Mouse (Mus musculus): ENCODE measurements at regions not wholly inside any gene's neighbourhood (a gene's known extent, or its start where the extent isn't known, plus 50 kb on each side); places are given as distances from the start of the nearest gene placed in this dataset.
A peak's percentile ranks its signal among the peaks of the same experiment; 100 is the strongest.

- Histone ChIP-seq H3K36me3 (ENCODE audit: control insufficient read depth, insufficient read depth, low read length) (no peaks in the 10 kb centered on the region), H3K4me3 (ENCODE audit: low read length) (no peak overlapping the region), H3K4me1 (ENCODE audit: control insufficient read depth, insufficient read depth, low read length) (no peaks in the 10 kb centered on the region), H3K27me3 (replicated peaks; ENCODE audit: control insufficient read depth, insufficient read depth, low read length) (no peaks in the 10 kb centered on the region), H3K4me2 (ENCODE audit: low read depth, low read length) (no peak overlapping the region), H3K27ac (ENCODE audit: low read length) (no peak overlapping the region), H3K9me3 (ENCODE audit: control insufficient read depth, low read length) (no peaks in the 10 kb centered on the region), H3K9ac (ENCODE audit: low read depth, low read length) (no peak overlapping the region)
- ATAC-seq: no peak
- WGBS: 89% methylated on average over 4 of the region's 4 CpGs
Measured at GRCm38 (mm10) chr9:74593970-74594369, 267.8 kb upstream of the Onecut1 start.

- H3K9ac ChIP-seq (ENCODE audit: low read depth, low read length): no peak overlapping the region
- H3K9me3 ChIP-seq (ENCODE audit: control insufficient read depth, low read length): no peaks in the 10 kb centered on the region
- no peaks in the 10 kb centered on the region for H3K4me1 ChIP-seq (ENCODE audit: control insufficient read depth, insufficient read depth, low read length)
- no peak overlapping the region for H3K4me2 ChIP-seq (ENCODE audit: low read depth, low read length)
- 91% methylated on average over 1 of the region's 1 CpGs for WGBS
- H3K27me3 ChIP-seq (replicated peaks; ENCODE audit: control insufficient read depth, insufficient read depth, low read length): no peaks in the 10 kb centered on the region
- H3K27ac ChIP-seq (ENCODE audit: low read length): no peak overlapping the region
- no peak overlapping the region for H3K4me3 ChIP-seq (ENCODE audit: low read length)
- no peaks in the 10 kb centered on the region for H3K36me3 ChIP-seq (ENCODE audit: control insufficient read depth, insufficient read depth, low read length)
- no peak for ATAC-seq
Measured at GRCm38 (mm10) chr9:74604415-74604814, 257.3 kb upstream of the Onecut1 start.

- H3K36me3 ChIP-seq (ENCODE audit: control insufficient read depth, insufficient read depth, low read length): no peaks in the 10 kb centered on the region
- no peak for ATAC-seq
- H3K4me1 ChIP-seq (ENCODE audit: control insufficient read depth, insufficient read depth, low read length): no peaks in the 10 kb centered on the region
- no peak overlapping the region for H3K27ac ChIP-seq (ENCODE audit: low read length)
- H3K27me3 ChIP-seq (replicated peaks; ENCODE audit: control insufficient read depth, insufficient read depth, low read length): no peaks in the 10 kb centered on the region
- no peak overlapping the region for H3K4me3 ChIP-seq (ENCODE audit: low read length)
- H3K9me3 ChIP-seq (ENCODE audit: control insufficient read depth, low read length): no peaks in the 10 kb centered on the region
- H3K9ac ChIP-seq (ENCODE audit: low read depth, low read length): no peak overlapping the region
- no peak overlapping the region for H3K4me2 ChIP-seq (ENCODE audit: low read depth, low read length)
Measured at GRCm38 (mm10) chr9:74621957-74622356, 239.8 kb upstream of the Onecut1 start.

- H3K27me3 ChIP-seq (replicated peaks; ENCODE audit: control insufficient read depth, insufficient read depth, low read length): no peaks in the 10 kb centered on the region
- no peaks in the 10 kb centered on the region for H3K36me3 ChIP-seq (ENCODE audit: control insufficient read depth, insufficient read depth, low read length)
- WGBS: 60% methylated on average over 2 of the region's 2 CpGs
- no peak overlapping the region for H3K4me3 ChIP-seq (ENCODE audit: low read length)
- no peak overlapping the region for H3K9ac ChIP-seq (ENCODE audit: low read depth, low read length)
- H3K27ac ChIP-seq (ENCODE audit: low read length): no peak overlapping the region
- peak; percentile 76 for ATAC-seq
- no peaks in the 10 kb centered on the region for H3K9me3 ChIP-seq (ENCODE audit: control insufficient read depth, low read length)
- H3K4me2 ChIP-seq (ENCODE audit: low read depth, low read length): no peak overlapping the region
- no peaks in the 10 kb centered on the region for H3K4me1 ChIP-seq (ENCODE audit: control insufficient read depth, insufficient read depth, low read length)
Measured at GRCm38 (mm10) chr9:74645394-74645793, 216.3 kb upstream of the Onecut1 start.

GRCm38 (mm10) chr9:74650036-74650435 is 211.7 kb upstream of the Onecut1 start:
- Histone ChIP-seq H3K27me3 (replicated peaks; ENCODE audit: control insufficient read depth, insufficient read depth, low read length) (no peaks in the 10 kb centered on the region), H3K36me3 (ENCODE audit: control insufficient read depth, insufficient read depth, low read length) (no peaks in the 10 kb centered on the region), H3K4me3 (ENCODE audit: low read length) (no peak overlapping the region), H3K9me3 (ENCODE audit: control insufficient read depth, low read length) (no peaks in the 10 kb centered on the region), H3K27ac (ENCODE audit: low read length) (no peak overlapping the region), H3K4me1 (ENCODE audit: control insufficient read depth, insufficient read depth, low read length) (no peaks in the 10 kb centered on the region), H3K9ac (ENCODE audit: low read depth, low read length) (no peak overlapping the region), H3K4me2 (ENCODE audit: low read depth, low read length) (no peak overlapping the region)
- 60% methylated on average over 5 of the region's 5 CpGs for WGBS
- no peak for ATAC-seq

- no peak for ATAC-seq
- Histone ChIP-seq H3K9me3 (ENCODE audit: control insufficient read depth, low read length) (no peaks in the 10 kb centered on the region), H3K27ac (ENCODE audit: low read length) (no peak overlapping the region), H3K36me3 (ENCODE audit: control insufficient read depth, insufficient read depth, low read length) (no peaks in the 10 kb centered on the region), H3K9ac (ENCODE audit: low read depth, low read length) (no peak overlapping the region), H3K4me2 (ENCODE audit: low read depth, low read length) (no peak overlapping the region), H3K27me3 (replicated peaks; ENCODE audit: control insufficient read depth, insufficient read depth, low read length) (no peaks in the 10 kb centered on the region), H3K4me1 (ENCODE audit: control insufficient read depth, insufficient read depth, low read length) (no peaks in the 10 kb centered on the region), H3K4me3 (ENCODE audit: low read length) (no peak overlapping the region)
- WGBS: 48% methylated on average over 1 of the region's 1 CpGs
Measured at GRCm38 (mm10) chr9:74655956-74656355, 205.8 kb upstream of the Onecut1 start.

- ATAC-seq: no peak
- Histone ChIP-seq H3K4me1 (ENCODE audit: control insufficient read depth, insufficient read depth, low read length) (no peaks in the 10 kb centered on the region), H3K4me3 (ENCODE audit: low read length) (no peak overlapping the region), H3K9me3 (ENCODE audit: control insufficient read depth, low read length) (no peaks in the 10 kb centered on the region), H3K4me2 (ENCODE audit: low read depth, low read length) (no peak overlapping the region), H3K27me3 (replicated peaks; ENCODE audit: control insufficient read depth, insufficient read depth, low read length) (no peaks in the 10 kb centered on the region), H3K27ac (ENCODE audit: low read length) (no peak overlapping the region), H3K9ac (ENCODE audit: low read depth, low read length) (no peak overlapping the region), H3K36me3 (ENCODE audit: control insufficient read depth, insufficient read depth, low read length) (no peaks in the 10 kb centered on the region)
- 58% methylated on average over 10 of the region's 10 CpGs for WGBS
Measured at GRCm38 (mm10) chr9:74656392-74656791, 205.3 kb upstream of the Onecut1 start.

- H3K27ac ChIP-seq (ENCODE audit: low read length): no peak overlapping the region
- no peak overlapping the region for H3K4me3 ChIP-seq (ENCODE audit: low read length)
- no peak for ATAC-seq
- no peaks in the 10 kb centered on the region for H3K4me1 ChIP-seq (ENCODE audit: control insufficient read depth, insufficient read depth, low read length)
- no peaks in the 10 kb centered on the region for H3K27me3 ChIP-seq (replicated peaks; ENCODE audit: control insufficient read depth, insufficient read depth, low read length)
- H3K9ac ChIP-seq (ENCODE audit: low read depth, low read length): no peak overlapping the region
- no peaks in the 10 kb centered on the region for H3K36me3 ChIP-seq (ENCODE audit: control insufficient read depth, insufficient read depth, low read length)
- H3K9me3 ChIP-seq (ENCODE audit: control insufficient read depth, low read length): no peaks in the 10 kb centered on the region
- H3K4me2 ChIP-seq (ENCODE audit: low read depth, low read length): no peak overlapping the region
- WGBS: 87% methylated on average over 4 of the region's 4 CpGs
Measured at GRCm38 (mm10) chr9:74671356-74671952, 190.3 kb upstream of the Onecut1 start.

- ATAC-seq: no peak
- H3K4me3 ChIP-seq (ENCODE audit: low read length): no peak overlapping the region
- no peak overlapping the region for H3K4me2 ChIP-seq (ENCODE audit: low read depth, low read length)
- no peak overlapping the region for H3K27ac ChIP-seq (ENCODE audit: low read length)
- WGBS: 78% methylated on average over 7 of the region's 7 CpGs
- H3K36me3 ChIP-seq (ENCODE audit: control insufficient read depth, insufficient read depth, low read length): no peaks in the 10 kb centered on the region
- H3K9ac ChIP-seq (ENCODE audit: low read depth, low read length): no peak overlapping the region
- no peaks in the 10 kb centered on the region for H3K4me1 ChIP-seq (ENCODE audit: control insufficient read depth, insufficient read depth, low read length)
- no peaks in the 10 kb centered on the region for H3K27me3 ChIP-seq (replicated peaks; ENCODE audit: control insufficient read depth, insufficient read depth, low read length)
- H3K9me3 ChIP-seq (ENCODE audit: control insufficient read depth, low read length): no peaks in the 10 kb centered on the region
Measured at GRCm38 (mm10) chr9:74672261-74672660, 189.5 kb upstream of the Onecut1 start.

GRCm38 (mm10) chr9:74698229-74698628 is 163.5 kb upstream of the Onecut1 start:
- Histone ChIP-seq H3K9me3 (ENCODE audit: control insufficient read depth, low read length) (no peaks in the 10 kb centered on the region), H3K4me3 (ENCODE audit: low read length) (no peak overlapping the region), H3K4me1 (ENCODE audit: control insufficient read depth, insufficient read depth, low read length) (no peaks in the 10 kb centered on the region), H3K9ac (ENCODE audit: low read depth, low read length) (no peak overlapping the region), H3K4me2 (ENCODE audit: low read depth, low read length) (no peak overlapping the region), H3K27ac (ENCODE audit: low read length) (no peak overlapping the region), H3K27me3 (replicated peaks; ENCODE audit: control insufficient read depth, insufficient read depth, low read length) (no peaks in the 10 kb centered on the region), H3K36me3 (ENCODE audit: control insufficient read depth, insufficient read depth, low read length) (no peaks in the 10 kb centered on the region)
- ATAC-seq: no peak
- WGBS: 70% methylated on average over 8 of the region's 8 CpGs
